Mouse (Mus musculus) CH12.LX (cell line): ENCODE measurements at regions not wholly inside any gene's neighbourhood (a gene's known extent, or its start where the extent isn't known, plus 50 kb on each side); places are given as distances from the start of the nearest gene placed in this dataset.

ENCODE experiments used
- DNase-seq: peaks from one replicate; pipeline ENCODE4 v3.0.0-alpha.2; 2013; ENCODE audit errors: extremely low read depth
- H3K27ac ChIP-seq: 2 replicates; pipeline ENCODE4 v1.5.1; 2012; ENCODE audit warnings: low read depth, mild to moderate bottlenecking, control low read depth, moderate library complexity; ENCODE audit not compliant: insufficient read depth
- H3K27me3 ChIP-seq: replicated peaks from 2 replicates; pipeline ENCODE3; 2012; ENCODE audit warnings: inconsistent platforms
- H3K36me3 ChIP-seq, 2 experiments: replicated peaks in 1 of 2; 2 replicates each; pipeline versions ENCODE3 to v1.6.1; 2012; ENCODE audit warnings: inconsistent platforms in 1 of 2, low read length in 1 of 2, mild to moderate bottlenecking in 1 of 2, mixed read lengths in 1 of 2, moderate library complexity in 1 of 2; ENCODE audit not compliant: control insufficient read depth in 1 of 2, insufficient read depth in 1 of 2
- H3K4me1 ChIP-seq, 2 experiments: 2 replicates each; pipeline ENCODE4 v1.6.1; 2012; ENCODE audit warnings: inconsistent platforms in 1 of 2, moderate library complexity in 1 of 2; ENCODE audit not compliant: insufficient read depth in 2 of 2, control insufficient read depth in 1 of 2
- H3K4me2 ChIP-seq: 2 replicates; pipeline ENCODE4 v1.6.1; 2012; ENCODE audit warnings: low read depth, mild to moderate bottlenecking, control low read depth; ENCODE audit not compliant: poor library complexity, insufficient read depth, severe bottlenecking
- H3K4me3 ChIP-seq, 3 experiments: fragments of 150-350 bp in 1 of 3; sonication (generic) in 1 of 3; replicated peaks in 1 of 3; 2 replicates each; pipeline versions ENCODE3 to v1.5.1; 2011 to 2012; ENCODE audit warnings: low read depth in 2 of 3, low read length in 2 of 3, mild to moderate bottlenecking in 2 of 3, moderate library complexity in 2 of 3, control low read depth in 1 of 3, improper control_type of control experiment in 1 of 3, inconsistent platforms in 1 of 3, mixed read lengths in 1 of 3; ENCODE audit not compliant: poor library complexity in 1 of 3
- H3K79me2 ChIP-seq: replicated peaks from 2 replicates; pipeline ENCODE4 v1.6.1; 2012; ENCODE audit warnings: mild to moderate bottlenecking, moderate library complexity; ENCODE audit not compliant: control insufficient read depth, poor library complexity, insufficient read depth, severe bottlenecking; ENCODE audit errors: extremely low read depth
- H3K9ac ChIP-seq: 2 replicates; pipeline ENCODE4 v1.6.1; 2012; ENCODE audit warnings: low read depth, mild to moderate bottlenecking, control low read depth, moderate library complexity; ENCODE audit not compliant: insufficient read depth
- H3K9me3 ChIP-seq: replicated peaks from 2 replicates; pipeline ENCODE3; 2012; ENCODE audit warnings: low read length, inconsistent platforms, mixed read lengths
- ELF1 ChIP-seq: IDR thresholded peaks from 2 replicates; pipeline ENCODE4 v1.6.1; 2014; ENCODE audit warnings: low read depth, mild to moderate bottlenecking, inconsistent platforms, low read length, improper control_type of control experiment
- ETS1 ChIP-seq: conservative IDR thresholded peaks from 2 replicates; pipeline ENCODE4 v1.6.1; 2012; ENCODE audit warnings: low read depth, mild to moderate bottlenecking, inconsistent platforms, low read length, improper control_type of control experiment, moderate library complexity
- IRF4 ChIP-seq: IDR thresholded peaks from 2 replicates; pipeline ENCODE4 v1.6.1; 2014; ENCODE audit warnings: low read depth, mild to moderate bottlenecking, inconsistent platforms, low read length, improper control_type of control experiment
- JUN ChIP-seq: IDR thresholded peaks from 2 replicates; pipeline ENCODE4 v1.6.1; 2011; ENCODE audit warnings: low read depth, mild to moderate bottlenecking, low read length, improper control_type of control experiment, moderate library complexity; ENCODE audit not compliant: insufficient read depth
- MAFK ChIP-seq: IDR thresholded peaks from 2 replicates; pipeline ENCODE4 v1.6.1; 2011; ENCODE audit warnings: low read length, improper control_type of control experiment; ENCODE audit not compliant: insufficient replicate concordance
- NRF1 ChIP-seq: IDR thresholded peaks from 2 replicates; pipeline ENCODE4 v1.6.1; 2014; ENCODE audit warnings: low read depth, mild to moderate bottlenecking, inconsistent platforms, low read length, improper control_type of control experiment, moderate library complexity
- PAX5 ChIP-seq: IDR thresholded peaks from 2 replicates; pipeline ENCODE4 v1.6.1; 2012; ENCODE audit warnings: low read length, inconsistent platforms, mixed read lengths
- POLR2A ChIP-seq: IDR thresholded peaks from 2 replicates; pipeline ENCODE4 v1.6.1; 2011; ENCODE audit warnings: low read depth, mild to moderate bottlenecking, improper control_type of control experiment, low read length
- POLR2AphosphoS2 ChIP-seq: IDR thresholded peaks from 2 replicates; pipeline ENCODE4 v1.6.1; 2011; ENCODE audit warnings: low read depth, low read length, improper control_type of control experiment
- SIN3A ChIP-seq: IDR thresholded peaks from 2 replicates; pipeline ENCODE4 v1.6.1; 2012; ENCODE audit warnings: low read length, improper control_type of control experiment, inconsistent platforms
- TBP ChIP-seq: conservative IDR thresholded peaks from 2 replicates; pipeline ENCODE4 v1.6.1; 2011; ENCODE audit warnings: low read depth, low read length, improper control_type of control experiment
- TCF12 ChIP-seq: IDR thresholded peaks from 2 replicates; pipeline ENCODE4 v1.6.1; 2014; ENCODE audit warnings: low read depth, mild to moderate bottlenecking, inconsistent platforms, low read length, improper control_type of control experiment
- USF2 ChIP-seq: conservative IDR thresholded peaks from 2 replicates; pipeline ENCODE4 v1.6.1; 2011; ENCODE audit warnings: low read depth, low read length, improper control_type of control experiment
- ZC3H11A ChIP-seq: IDR thresholded peaks from 2 replicates; pipeline ENCODE4 v1.6.1; 2012; ENCODE audit warnings: low read depth, mild to moderate bottlenecking, inconsistent platforms, low read length, improper control_type of control experiment
- ZNF384 ChIP-seq: IDR thresholded peaks from 2 replicates; pipeline ENCODE4 v1.6.1; 2012; ENCODE audit warnings: low read depth, low read length, improper control_type of control experiment, inconsistent platforms
- dilution Hi-C: fragments of 300-500 bp; cut with MboI; formaldehyde crosslinking; loops from 2 replicates; pipeline ENCODE4 v1.14.3; 2020; ENCODE audit warnings: low sequenced_read_pairs; ENCODE audit not compliant: extremely low pct_unique_long_range_greater_than_20kb, extremely low pct_ligation_motif_present
- in situ Hi-C: fragments of 300-500 bp; cut with MboI; formaldehyde crosslinking; loops from 3 replicates; pipeline ENCODE4 v1.14.3; 2019; ENCODE audit warnings: low sequenced_read_pairs, low pct_ligation_motif_present, low pct_unique_long_range_greater_than_20kb, mixed read lengths

- Histone ChIP-seq H3K4me3 (no peak overlapping the region), H3K4me1 (no peaks in the 10 kb centered on the region), H3K36me3 (no peaks in the 10 kb centered on the region), H3K9ac (no peak overlapping the region), H3K4me2 (no peak overlapping the region), H3K9me3 (no peaks in the 10 kb centered on the region), H3K27ac (no peak overlapping the region)
- TF ChIP-seq ELF1, result no peak
- no peak for TF ChIP-seq TBP
- no peak for TF ChIP-seq ZNF384
- TF ChIP-seq SIN3A, result no peak
- no peak for TF ChIP-seq ETS1
- TF ChIP-seq MAFK, result no peak
- no peak for TF ChIP-seq IRF4
- TF ChIP-seq JUN, result no peak
- no peak for TF ChIP-seq POLR2A
- no peak for TF ChIP-seq USF2
- TF ChIP-seq, all 38 proteins: peak for 0
- H3K79me2 ChIP-seq, result no peaks in the 10 kb centered on the region
- no peak for DNase-seq
- H3K27me3 ChIP-seq, result peaks cover 26% of the 10 kb centered on the region
- dilution Hi-C loops, result no loop called here
- in situ Hi-C loops, result no loop called here
Measured at GRCm38 (mm10) chr14:25042265-25042664, 416.7 kb upstream of the Zmiz1 start.

GRCm38 (mm10) chr14:25044106-25044505 is 414.9 kb upstream of the Zmiz1 start:
- Histone ChIP-seq H3K4me2 (no peak overlapping the region), H3K79me2 (no peaks in the 10 kb centered on the region), H3K27me3 (peaks cover 26% of the 10 kb centered on the region), H3K9me3 (no peaks in the 10 kb centered on the region), H3K27ac (no peak overlapping the region), H3K4me3 (no peak overlapping the region), H3K9ac (no peak overlapping the region), H3K36me3 (no peaks in the 10 kb centered on the region), H3K4me1 (0 out of 4 replicates have a peak, but pooled peaks cover 0 to 4% of the 10 kb centered on the region in 2 experiments)
- dilution Hi-C loops, result no loop called here
- TF ChIP-seq ELF1, result no peak
- no peak for TF ChIP-seq NRF1
- in situ Hi-C loops, result no loop called here
- DNase-seq, result no peak

DNA sequence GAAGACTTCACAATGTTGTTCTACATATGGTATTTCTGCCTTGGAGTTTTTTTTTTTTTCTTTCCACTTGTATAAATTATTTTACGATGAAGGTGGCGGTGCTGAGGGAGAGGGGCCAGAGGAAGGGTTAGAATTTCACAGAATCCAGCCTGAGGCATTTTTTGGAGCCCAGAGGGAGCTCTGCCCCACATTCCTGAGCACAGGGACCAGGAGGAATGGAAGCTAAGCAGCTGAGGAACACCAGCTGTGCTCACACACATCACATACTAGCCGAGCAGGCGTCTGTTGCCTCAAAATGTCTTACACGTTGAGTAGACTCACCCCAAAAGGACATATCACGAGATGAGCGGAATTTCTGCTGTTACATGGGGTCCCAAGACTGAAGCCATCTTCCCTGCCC is 414.1 kb upstream of the Zmiz1 start:
- H3K9me3 ChIP-seq, result no peaks in the 10 kb centered on the region
- H3K9ac ChIP-seq, result no peak overlapping the region
- H3K79me2 ChIP-seq, result no peaks in the 10 kb centered on the region
- DNase-seq, result no peak
- H3K4me1 ChIP-seq, result 0 out of 4 replicates have a peak, but pooled peaks cover 0 to 4% of the 10 kb centered on the region in 2 experiments
- dilution Hi-C loops, result no loop called here
- peaks cover 26% of the 10 kb centered on the region for H3K27me3 ChIP-seq
- in situ Hi-C loops, result no loop called here
- H3K4me2 ChIP-seq, result no peak overlapping the region
- no peak overlapping the region for H3K4me3 ChIP-seq
- H3K36me3 ChIP-seq, result no peaks in the 10 kb centered on the region
- H3K27ac ChIP-seq, result no peak overlapping the region
- no peak for TF ChIP-seq TCF12
- TF ChIP-seq POLR2AphosphoS2, result no peak
- TF ChIP-seq ZC3H11A, result no peak
- no peak for TF ChIP-seq MAFK
- no peak for TF ChIP-seq PAX5
